Mouse (Mus musculus): ENCODE measurements around the gene Gm20918.
"Not testable (repeated sequence)": the region's sequence is repeated elsewhere in the genome, so short reads cannot be mapped to it uniquely, and the experiment has no call there.

Gm20918 gene

GRCm38 (mm10) chrY:5043637-5044036 is at the start of gene Gm20918:
Gene Gm20918, plus strand, starts transcription at chrY:5043937.
- not testable (repeated sequence) for DNase-seq (ENCODE audit: low spot score in 2 of 2)

Measured in cerebellum, postnatal 4 days (tissue).